Mouse (Mus musculus): ENCODE data around the gene Atp6ap1. TPM values are rescaled to one million over a fixed set of nuclear protein-coding genes. Genes with fewer than 3 reads are reported as not detected.

The Atp6ap1 gene
- polyA plus RNA-seq, 1 experiment from 2014 or later, result 82.1 TPM

GRCm38 (mm10) chrX:74330166-74330930, 33.5 kb downstream of the Atp6ap1 start:
- ATAC-seq (replicated peaks; ENCODE audit: low FRiP score) (no peak), DNase-seq (ENCODE audit: low spot score) (no peak)
- Histone ChIP-seq H3K27ac (ENCODE audit: low read depth, low read length) (no peak overlapping the region), H3K9me3 (ENCODE audit: control insufficient read depth, low read length) (no peaks in the 10 kb centered on the region), H3K9ac (ENCODE audit: low read length) (peak overlapping the region; percentile 66), H3K36me3 (ENCODE audit: control insufficient read depth, insufficient read depth, low read length) (no peaks in the 10 kb centered on the region), H3K4me1 (replicated peaks; ENCODE audit: control insufficient read depth, insufficient read depth, low read length) (no peaks in the 10 kb centered on the region), H3K4me2 (ENCODE audit: low read depth, low read length, severe bottlenecking) (peak overlapping the region; percentile 67), H3K27me3 (ENCODE audit: control insufficient read depth, insufficient read depth, low read length) (no peaks in the 10 kb centered on the region), H3K4me3 (ENCODE audit: low read depth, low read length) (peak overlapping the region; percentile 49)
- 67% methylated on average over 2 of the region's 2 CpGs for WGBS

DNA sequence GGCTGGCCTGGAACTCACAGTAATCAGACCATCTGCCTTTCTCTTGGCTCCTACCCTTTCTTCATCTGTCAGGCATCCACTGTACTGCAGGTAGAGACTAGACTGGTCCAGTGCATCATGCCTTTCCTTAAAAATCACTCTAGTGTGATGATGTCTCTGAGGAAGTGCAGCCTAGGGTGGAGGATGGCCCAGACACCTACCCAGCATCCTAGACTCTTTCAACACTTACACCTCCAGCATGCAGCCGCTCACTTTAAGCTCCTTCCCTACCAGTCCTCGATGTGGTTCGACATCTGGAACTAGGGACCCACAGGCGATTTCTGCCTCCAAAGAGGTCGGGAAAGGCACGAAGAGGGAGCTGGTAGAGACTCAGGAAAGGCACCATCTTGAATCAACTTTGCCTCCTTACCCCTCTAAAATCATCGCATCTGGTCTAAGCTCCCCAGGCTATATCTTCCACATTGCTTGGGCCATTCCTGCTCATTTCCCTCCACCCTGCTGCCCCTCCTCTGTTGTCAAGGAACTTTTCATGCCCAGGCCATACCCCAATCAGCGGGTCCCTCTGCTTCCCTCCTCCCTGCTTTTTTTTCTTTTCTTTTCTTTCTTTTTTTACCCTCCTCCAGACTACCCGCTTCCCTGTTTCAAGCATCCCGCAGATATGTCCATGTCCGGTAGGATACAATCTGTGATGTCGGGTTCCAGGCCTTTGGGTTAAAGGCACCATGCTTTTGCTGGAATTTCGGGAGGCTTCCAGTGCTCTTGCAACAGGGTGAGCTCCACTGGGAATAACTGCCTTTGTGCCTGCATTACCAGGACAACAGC, 56.0 kb downstream of the Atp6ap1 start:
- peak overlapping the region; percentile 48 for H3K9ac ChIP-seq (ENCODE audit: low read length)
- H3K4me2 ChIP-seq (ENCODE audit: low read depth, low read length, severe bottlenecking), result peak overlapping the region; percentile 55
- no peaks in the 10 kb centered on the region for H3K36me3 ChIP-seq (ENCODE audit: control insufficient read depth, insufficient read depth, low read length)
- H3K9me3 ChIP-seq (ENCODE audit: control insufficient read depth, low read length), result no peaks in the 10 kb centered on the region
- H3K27ac ChIP-seq (ENCODE audit: low read depth, low read length), result no peak overlapping the region
- DNase-seq (ENCODE audit: low spot score), result no peak
- no peaks in the 10 kb centered on the region for H3K4me1 ChIP-seq (replicated peaks; ENCODE audit: control insufficient read depth, insufficient read depth, low read length)
- 21% methylated on average over 13 of the region's 13 CpGs for WGBS
- peak; percentile 33 for ATAC-seq (replicated peaks; ENCODE audit: low FRiP score)
- H3K4me3 ChIP-seq (ENCODE audit: low read depth, low read length), result peak overlapping the region; percentile 35
- no peaks in the 10 kb centered on the region for H3K27me3 ChIP-seq (ENCODE audit: control insufficient read depth, insufficient read depth, low read length)

DNA sequence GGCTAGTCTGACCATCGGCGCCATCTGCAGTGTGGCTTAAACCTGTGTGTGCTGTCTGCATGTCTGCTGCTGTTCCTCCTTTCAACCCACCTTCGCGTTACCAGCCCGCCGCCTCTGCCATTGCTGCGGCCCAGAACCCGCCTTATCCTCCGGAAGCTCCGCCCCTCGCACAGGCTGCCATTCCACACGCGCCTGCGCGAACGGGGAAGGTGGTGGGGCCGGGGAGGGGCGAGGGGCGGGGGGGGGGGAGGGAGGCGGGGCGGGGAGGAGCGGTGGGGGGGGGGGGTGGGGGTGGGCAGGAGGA, 56.5 kb downstream of the Atp6ap1 start, which contains the start of gene Lage3:
Gene Lage3 (minus strand): TSS at position 152 of the 304 bp plus-strand sequence.
- H3K27ac ChIP-seq (ENCODE audit: low read depth, low read length), result no peak within 1 kb of the TSS

More for the DNA sequence above, 56.5 kb downstream of the Atp6ap1 start, which contains the start of gene Lage3:
- DNase-seq (ENCODE audit: low spot score) (peak; percentile 80), ATAC-seq (replicated peaks; ENCODE audit: low FRiP score) (peak; percentile 86)
- Histone ChIP-seq H3K9ac (ENCODE audit: low read length) (peak within 1 kb of the TSS; percentile 48), H3K4me2 (ENCODE audit: low read depth, low read length, severe bottlenecking) (peak within 1 kb of the TSS; percentile 55), H3K4me3 (ENCODE audit: low read depth, low read length) (peak within 1 kb of the TSS; percentile 35), H3K27me3 (ENCODE audit: control insufficient read depth, insufficient read depth, low read length) (no peaks in the 10 kb centered on the region), H3K4me1 (replicated peaks; ENCODE audit: control insufficient read depth, insufficient read depth, low read length) (no peaks in the 10 kb centered on the region), H3K9me3 (ENCODE audit: control insufficient read depth, low read length) (no peaks in the 10 kb centered on the region), H3K36me3 (ENCODE audit: control insufficient read depth, insufficient read depth, low read length) (no peaks in the 10 kb centered on the region)
- 26% methylated on average over 15 of the region's 22 CpGs for WGBS

Small RNA genes within 50 kb of the gene (microRNA-seq; reads per million reads assigned to microRNA genes)
- gene Mir7091 (ENCODE audit: insufficient number of aligned reads) (not detected), gene Mir7092 (ENCODE audit: insufficient number of aligned reads) (not detected)

Other genes starting within 250 kb of the Atp6ap1 start
- not detected in 2 replicates for gene Opn1mw, start 169.6 kb upstream of the Atp6ap1 start, polyA plus RNA-seq (2014; fragmentation: Nextera tagmentation; extraction: Ambion mirVana)
- gene Mecp2, start 161.7 kb upstream of the Atp6ap1 start, polyA plus RNA-seq (2014; fragmentation: Nextera tagmentation; extraction: Ambion mirVana), result 17.0 and 19.8 TPM in 2 replicates
- gene Tex28, start 129.3 kb upstream of the Atp6ap1 start, polyA plus RNA-seq (2014; fragmentation: Nextera tagmentation; extraction: Ambion mirVana), result not detected in 2 replicates
- 0.28 TPM in 1 of 2 replicates, not detected in the other for gene Tktl1, start 119.8 kb upstream of the Atp6ap1 start, polyA plus RNA-seq (2014; fragmentation: Nextera tagmentation; extraction: Ambion mirVana)
- 242 and 249 TPM in 2 replicates for gene Flna, start 47.3 kb upstream of the Atp6ap1 start, polyA plus RNA-seq (2014; fragmentation: Nextera tagmentation; extraction: Ambion mirVana)
- gene Emd, start 42.4 kb upstream of the Atp6ap1 start, polyA plus RNA-seq (2014; fragmentation: Nextera tagmentation; extraction: Ambion mirVana), result 27.0 and 28.0 TPM in 2 replicates
- 614 and 677 TPM in 2 replicates for gene Rpl10, start 26.3 kb upstream of the Atp6ap1 start, polyA plus RNA-seq (2014; fragmentation: Nextera tagmentation; extraction: Ambion mirVana)
- gene Taz, start 15.2 kb upstream of the Atp6ap1 start, polyA plus RNA-seq (2014; fragmentation: Nextera tagmentation; extraction: Ambion mirVana), result 58.1 and 64.3 TPM in 2 replicates
- gene Dnase1l1, start 14.8 kb upstream of the Atp6ap1 start, polyA plus RNA-seq (2014; fragmentation: Nextera tagmentation; extraction: Ambion mirVana), result 3.5 and 5.2 TPM in 2 replicates
- gene Gdi1, start 7.9 kb downstream of the Atp6ap1 start, polyA plus RNA-seq (2014; fragmentation: Nextera tagmentation; extraction: Ambion mirVana), result 396 and 419 TPM in 2 replicates
- 62.5 and 65.6 TPM in 2 replicates for gene Fam50a, start 15.9 kb downstream of the Atp6ap1 start, polyA plus RNA-seq (2014; fragmentation: Nextera tagmentation; extraction: Ambion mirVana)
- 27.4 and 28.3 TPM in 2 replicates for gene Plxna3, start 32.0 kb downstream of the Atp6ap1 start, polyA plus RNA-seq (2014; fragmentation: Nextera tagmentation; extraction: Ambion mirVana)
- 118 and 121 TPM in 2 replicates for gene Lage3, start 56.5 kb downstream of the Atp6ap1 start, polyA plus RNA-seq (2014; fragmentation: Nextera tagmentation; extraction: Ambion mirVana)
- 72.8 and 72.9 TPM in 2 replicates for gene Ubl4a, start 76.1 kb downstream of the Atp6ap1 start, polyA plus RNA-seq (2014; fragmentation: Nextera tagmentation; extraction: Ambion mirVana)
- gene Slc10a3, start 76.3 kb downstream of the Atp6ap1 start, polyA plus RNA-seq (2014; fragmentation: Nextera tagmentation; extraction: Ambion mirVana), result 8.6 and 9.9 TPM in 2 replicates
- gene Fam3a, start 96.2 kb downstream of the Atp6ap1 start, polyA plus RNA-seq (2014; fragmentation: Nextera tagmentation; extraction: Ambion mirVana), result 27.3 and 27.6 TPM in 2 replicates
- gene Ikbkg, start 96.2 kb downstream of the Atp6ap1 start, polyA plus RNA-seq (2014; fragmentation: Nextera tagmentation; extraction: Ambion mirVana), result 22.2 and 22.9 TPM in 2 replicates
- 55.7 and 59.8 TPM in 2 replicates for gene G6pdx, start 132.1 kb downstream of the Atp6ap1 start, polyA plus RNA-seq (2014; fragmentation: Nextera tagmentation; extraction: Ambion mirVana)
- not detected in 2 replicates for gene Gm6880, start 184.3 kb downstream of the Atp6ap1 start, polyA plus RNA-seq (2014; fragmentation: Nextera tagmentation; extraction: Ambion mirVana)